Mouse (Mus musculus): ENCODE measurements at regions not wholly inside any gene's neighbourhood (a gene's known extent, or its start where the extent isn't known, plus 50 kb on each side); places are given as distances from the start of the nearest gene placed in this dataset.
"Not testable (repeated sequence)": the region's sequence is repeated elsewhere in the genome, so short reads cannot be mapped to it uniquely, and the experiment has no call there.

GRCm38 (mm10) chr13:13888847-13889246, 65.4 kb upstream of the B3galnt2 start:
- H3K4me1 ChIP-seq (ENCODE audit: control insufficient read depth in 2 of 2, insufficient read depth in 2 of 2, low read length in 2 of 2, poor library complexity in 1 of 2); H3K9me3 ChIP-seq (ENCODE audit: control insufficient read depth, insufficient read depth, low read depth, low read length); H3K4me3 ChIP-seq (ENCODE audit: insufficient read depth in 1 of 2, low read depth in 1 of 2, low read length in 2 of 2, poor library complexity in 1 of 2, severe bottlenecking in 1 of 2); DNase-seq (ENCODE audit: low read depth, low spot score); H3K36me3 ChIP-seq (ENCODE audit: control insufficient read depth, insufficient read depth, low read length, poor library complexity, severe bottlenecking); H3K27ac ChIP-seq (ENCODE audit: insufficient read depth, low read depth, low read length, poor library complexity, severe bottlenecking); in situ Hi-C loops (cut with MboI; ENCODE audit: low sequenced_read_pairs in 2 of 2, unreplicated experiment in 2 of 2); H3K9ac ChIP-seq (ENCODE audit: insufficient read depth, low read depth, low read length, poor library complexity, severe bottlenecking): not testable (repeated sequence)

- in situ Hi-C loops (cut with MboI; ENCODE audit: low sequenced_read_pairs in 2 of 2, unreplicated experiment in 2 of 2): no loop called here
- no peaks in the 10 kb centered on the region for H3K9me3 ChIP-seq (ENCODE audit: control insufficient read depth, insufficient read depth, low read depth, low read length)
- peak; percentile 98 for DNase-seq (ENCODE audit: low read depth, low spot score)
- no peaks in the 10 kb centered on the region; a peak in 1 of 4 replicates for H3K4me1 ChIP-seq (ENCODE audit: control insufficient read depth in 2 of 2, insufficient read depth in 2 of 2, low read length in 2 of 2, poor library complexity in 1 of 2)
- no peak overlapping the region for H3K27ac ChIP-seq (ENCODE audit: insufficient read depth, low read depth, low read length, poor library complexity, severe bottlenecking)
- TF ChIP-seq ZNF384 (IDR thresholded peaks at IDR 0.05; ENCODE audit: low read depth, low read length): no peak
- TF ChIP-seq ZC3H11A (IDR thresholded peaks at IDR 0.05; ENCODE audit: borderline replicate concordance, low read depth, low read length): peak; percentile 83
- no peaks in the 10 kb centered on the region for H3K36me3 ChIP-seq (ENCODE audit: control insufficient read depth, insufficient read depth, low read length, poor library complexity, severe bottlenecking)
- H3K4me3 ChIP-seq (ENCODE audit: insufficient read depth in 1 of 2, low read depth in 1 of 2, low read length in 2 of 2, poor library complexity in 1 of 2, severe bottlenecking in 1 of 2): peak overlapping the region; percentile 49 to 65; a peak in 3 of 4 replicates
- peak overlapping the region; percentile 43; the same call in 1 of the 2 replicates for H3K9ac ChIP-seq (ENCODE audit: insufficient read depth, low read depth, low read length, poor library complexity, severe bottlenecking)
Observed at GRCm38 (mm10) chr13:13889297-13890120, 64.8 kb upstream of the B3galnt2 start.

- H3K4me1 ChIP-seq (ENCODE audit: control insufficient read depth in 2 of 2, insufficient read depth in 2 of 2, low read length in 2 of 2, poor library complexity in 1 of 2); H3K9ac ChIP-seq (ENCODE audit: insufficient read depth, low read depth, low read length, poor library complexity, severe bottlenecking); H3K36me3 ChIP-seq (ENCODE audit: control insufficient read depth, insufficient read depth, low read length, poor library complexity, severe bottlenecking); H3K27ac ChIP-seq (ENCODE audit: insufficient read depth, low read depth, low read length, poor library complexity, severe bottlenecking); in situ Hi-C loops (cut with MboI; ENCODE audit: low sequenced_read_pairs in 2 of 2, unreplicated experiment in 2 of 2); H3K9me3 ChIP-seq (ENCODE audit: control insufficient read depth, insufficient read depth, low read depth, low read length): not testable (repeated sequence)
- H3K4me3 ChIP-seq (ENCODE audit: insufficient read depth in 1 of 2, low read depth in 1 of 2, low read length in 2 of 2, poor library complexity in 1 of 2, severe bottlenecking in 1 of 2): peak overlapping the region in 1 of 2 experiments; percentile 30; a peak in 1 of 4 replicates
- DNase-seq (ENCODE audit: low read depth, low spot score): peak; percentile 20
Observed at GRCm38 (mm10) chr13:13902186-13902585, 52.1 kb upstream of the B3galnt2 start.

All from ES-E14 (cell line).